Mouse (Mus musculus): ENCODE measurements around the gene Urah. TPM values are rescaled to one million over a fixed set of nuclear protein-coding genes. Genes with fewer than 3 reads are reported as not detected.
A peak's percentile ranks its signal among the peaks of the same experiment; 100 is the strongest.

Gene Urah
- total RNA-seq, 2 experiments from 2014 or later = 3.9 to 5.9 TPM

- intact Hi-C loops (cut with DNase I) = no loop called here
- TF ChIP-seq CTCF (IDR thresholded peaks at IDR 0.05) = no peak
- no peak for DNase-seq (ENCODE audit: extremely low spot score in 1 of 2, low spot score in 2 of 2)
These were observed 13.5 kb upstream of the Urah start for GRCm38 (mm10) chr7:140821305-140821652.

GRCm38 (mm10) chr7:140821653-140822329 is 13.0 kb upstream of the Urah start, which contains the start of gene Zfp941:
Zfp941 (minus strand) TSS chr7:140822178.
- TF ChIP-seq CTCF (IDR thresholded peaks at IDR 0.05) = no peak
- H3K27ac ChIP-seq = peak within 1 kb of the TSS; percentile 93
- peak; percentile 67 to 68 for DNase-seq (ENCODE audit: extremely low spot score in 1 of 2, low spot score in 2 of 2)
- peak within 1 kb of the TSS; percentile 49 for H3K4me3 ChIP-seq
- intact Hi-C loops (cut with DNase I) = no loop called here

More at GRCm38 (mm10) chr7:140821305-140821652, 13.5 kb upstream of the Urah start:
- Histone ChIP-seq H3K4me3 (peak overlapping the region; percentile 49), H3K27ac (peak overlapping the region; percentile 93)

- intact Hi-C loops (cut with DNase I) = no loop called here
- Histone ChIP-seq H3K27ac (no peak overlapping the region; the same call in 1 of the 2 replicates), H3K4me3 (no peak overlapping the region)
- DNase-seq (ENCODE audit: extremely low spot score in 1 of 2, low spot score in 2 of 2) = no peak
- no peak for TF ChIP-seq CTCF (IDR thresholded peaks at IDR 0.05)
These were observed 12.1 kb upstream of the Urah start for GRCm38 (mm10) chr7:140822731-140823130.

- intact Hi-C loops (cut with DNase I) = loop anchor here (2.0 kb wide), 4 partner anchors 350 to 748 kb away; partner anchors contain the start of gene Sprn
- peak; percentile 49 to 62 for DNase-seq (ENCODE audit: extremely low spot score in 1 of 2, low spot score in 2 of 2)
- Histone ChIP-seq H3K4me3 (peak overlapping the region; percentile 21; the same call in 1 of the 2 replicates), H3K27ac (peak overlapping the region; percentile 84)
- TF ChIP-seq CTCF (IDR thresholded peaks at IDR 0.05) = peak; percentile 66
These were observed 6.5 kb upstream of the Urah start for GRCm38 (mm10) chr7:140828171-140828881.

GRCm38 (mm10) chr7:140831447-140831846 is 3.4 kb upstream of the Urah start:
- intact Hi-C loops (cut with DNase I) = no loop called here
- TF ChIP-seq CTCF (IDR thresholded peaks at IDR 0.05) = no peak
- H3K4me3 ChIP-seq = no peak overlapping the region

GRCm38 (mm10) chr7:140833341-140833740 is 1.5 kb upstream of the Urah start:
- intact Hi-C loops (cut with DNase I) = no loop called here
- Histone ChIP-seq H3K27ac (no peak overlapping the region), H3K4me3 (no peak overlapping the region)
- no peak for DNase-seq (ENCODE audit: extremely low spot score in 1 of 2, low spot score in 2 of 2)
- TF ChIP-seq CTCF (IDR thresholded peaks at IDR 0.05) = no peak

More at GRCm38 (mm10) chr7:140831447-140831846, 3.4 kb upstream of the Urah start:
- no peak for DNase-seq (ENCODE audit: extremely low spot score in 1 of 2, low spot score in 2 of 2)
- no peak overlapping the region for H3K27ac ChIP-seq

GRCm38 (mm10) chr7:140835758-140836087 is 905 bp downstream of the Urah start:
- Histone ChIP-seq H3K27ac (peak overlapping the region; percentile 77), H3K4me3 (no peak overlapping the region)
- no peak for DNase-seq (ENCODE audit: extremely low spot score in 1 of 2, low spot score in 2 of 2)
- TF ChIP-seq CTCF (IDR thresholded peaks at IDR 0.05) = no peak
- intact Hi-C loops (cut with DNase I) = no loop called here

GRCm38 (mm10) chr7:140836243-140837115 is 1.7 kb downstream of the Urah start:
- H3K4me3 ChIP-seq = no peak overlapping the region
- H3K27ac ChIP-seq = peak overlapping the region; percentile 77
- DNase-seq (ENCODE audit: extremely low spot score in 1 of 2, low spot score in 2 of 2) = no peak
- TF ChIP-seq CTCF (IDR thresholded peaks at IDR 0.05) = no peak
- intact Hi-C loops (cut with DNase I) = no loop called here

- TF ChIP-seq CTCF (IDR thresholded peaks at IDR 0.05) = no peak
- DNase-seq (ENCODE audit: extremely low spot score in 1 of 2, low spot score in 2 of 2) = no peak
- intact Hi-C loops (cut with DNase I) = no loop called here
- Histone ChIP-seq H3K4me3 (no peak overlapping the region), H3K27ac (no peak overlapping the region)
These were observed 4.7 kb downstream of the Urah start for GRCm38 (mm10) chr7:140839556-140839955.

GRCm38 (mm10) chr7:140840750-140841735 is 6.2 kb downstream of the Urah start:
- no peak for DNase-seq (ENCODE audit: extremely low spot score in 1 of 2, low spot score in 2 of 2)
- TF ChIP-seq CTCF (IDR thresholded peaks at IDR 0.05) = no peak
- intact Hi-C loops (cut with DNase I) = no loop called here
- Histone ChIP-seq H3K4me3 (no peak overlapping the region), H3K27ac (no peak overlapping the region)

GRCm38 (mm10) chr7:140843806-140844205 is 9.0 kb downstream of the Urah start:
- H3K4me3 ChIP-seq = no peak overlapping the region
- TF ChIP-seq CTCF (IDR thresholded peaks at IDR 0.05) = no peak
- no peak overlapping the region for H3K27ac ChIP-seq
- intact Hi-C loops (cut with DNase I) = loop anchor here (1.0 kb wide), 1 partner anchor 59 kb away; no protein-coding TSS in a partner anchor
- DNase-seq (ENCODE audit: extremely low spot score in 1 of 2, low spot score in 2 of 2) = no peak

All from left cerebral cortex, adult 2 months (tissue).